Mouse (Mus musculus): Measurements from ENCODE around the gene Stk33.

Stk33 gene

DNA sequence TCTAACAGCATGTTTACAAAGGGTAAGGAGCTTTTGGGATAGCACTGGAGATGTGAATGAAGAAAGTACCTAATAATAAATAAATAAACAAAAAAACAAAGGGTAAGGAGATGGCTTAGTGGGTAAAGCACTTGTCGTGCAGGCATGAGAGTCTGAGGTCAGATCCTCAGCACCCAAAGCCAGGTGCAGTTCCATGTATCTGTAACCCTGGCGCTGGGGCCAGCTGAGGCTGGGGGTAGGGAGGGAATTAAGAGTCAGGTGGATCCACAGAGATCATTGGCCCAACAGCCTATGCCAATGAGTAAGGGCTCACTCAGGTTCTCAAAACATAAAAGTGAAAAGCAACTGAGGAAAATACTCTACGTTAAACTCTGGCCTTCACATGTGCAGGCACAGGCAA lies 91.6 kb downstream of the Stk33 start:
- DNase-seq, result no peak

DNA sequence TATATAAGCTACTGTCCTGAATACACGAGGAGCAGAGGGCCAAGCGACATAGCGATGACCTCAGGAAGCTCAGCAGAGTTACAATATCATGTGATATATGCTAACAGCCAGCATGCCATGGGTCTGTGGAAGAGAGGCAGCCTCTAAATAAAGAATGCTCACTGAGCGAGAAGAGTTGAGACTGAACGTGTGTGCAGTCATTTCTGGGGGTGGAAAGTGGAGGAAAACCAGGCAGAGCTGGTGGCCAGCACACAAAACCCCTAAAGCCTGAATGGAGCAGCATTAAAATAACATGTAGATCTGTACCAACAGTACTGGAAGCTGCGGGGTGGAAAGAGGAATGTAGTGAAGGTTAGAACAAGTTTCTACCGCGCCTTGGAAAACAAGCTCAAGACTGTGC lies 107.2 kb downstream of the Stk33 start:
- DNase-seq, result no peak

DNA sequence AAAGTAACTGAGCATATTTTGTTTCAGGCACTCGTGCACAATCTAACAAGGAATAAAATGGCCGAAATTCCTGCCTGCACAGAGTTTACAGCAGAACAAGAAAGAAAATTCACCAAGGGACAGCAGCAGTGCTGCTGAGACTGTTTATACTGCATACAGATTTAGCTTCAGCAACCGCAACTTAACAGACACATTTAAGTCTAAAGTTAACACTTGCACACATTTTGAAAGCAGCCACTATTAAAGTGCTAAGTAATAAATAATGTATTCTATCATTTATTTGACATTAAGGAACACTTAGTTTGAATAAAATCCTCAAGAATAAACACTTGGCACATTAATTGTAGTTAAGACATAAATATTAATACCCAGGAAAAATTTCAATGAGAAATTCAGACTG lies 110.1 kb downstream of the Stk33 start:
- DNase-seq, result no peak

DNA sequence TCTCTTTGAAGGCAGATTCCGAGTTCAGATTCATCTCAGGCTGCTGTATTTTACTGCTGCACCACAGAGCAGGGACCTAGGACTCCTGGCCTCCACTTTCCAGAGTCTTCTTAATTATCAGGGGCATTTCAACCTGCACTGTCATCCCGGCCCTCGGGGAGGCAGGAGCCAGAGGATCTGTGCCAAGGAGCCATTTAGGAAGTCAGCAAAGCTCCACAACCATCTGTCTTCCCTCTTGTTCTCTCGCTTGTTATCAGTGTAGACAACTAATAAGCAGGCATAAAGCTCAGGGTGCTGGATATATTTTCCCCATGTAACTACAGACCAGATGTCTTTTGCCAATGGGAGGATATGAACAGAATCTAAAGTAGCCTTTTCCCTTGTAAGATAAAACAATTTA lies 112.1 kb downstream of the Stk33 start:
- DNase-seq, result peak; percentile 83

DNA sequence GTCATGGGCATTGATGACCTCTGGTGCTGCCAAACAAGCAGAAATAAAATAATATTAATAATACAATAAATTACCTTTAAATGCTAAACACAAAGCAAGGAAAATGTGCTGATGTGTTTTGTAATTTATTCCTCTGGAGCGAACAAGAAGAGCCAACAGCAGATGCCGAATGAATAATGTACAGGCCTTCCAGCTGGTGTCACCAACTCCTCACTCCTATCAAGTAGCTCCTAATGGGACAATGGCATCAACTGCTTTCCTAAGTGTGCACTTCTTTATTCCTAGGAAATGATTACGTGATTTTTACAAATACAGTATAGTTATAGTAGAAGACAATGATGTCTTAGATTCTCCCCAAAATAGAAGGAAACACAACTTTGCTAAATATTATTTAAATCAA lies 113.2 kb downstream of the Stk33 start:
- no peak for DNase-seq

DNA sequence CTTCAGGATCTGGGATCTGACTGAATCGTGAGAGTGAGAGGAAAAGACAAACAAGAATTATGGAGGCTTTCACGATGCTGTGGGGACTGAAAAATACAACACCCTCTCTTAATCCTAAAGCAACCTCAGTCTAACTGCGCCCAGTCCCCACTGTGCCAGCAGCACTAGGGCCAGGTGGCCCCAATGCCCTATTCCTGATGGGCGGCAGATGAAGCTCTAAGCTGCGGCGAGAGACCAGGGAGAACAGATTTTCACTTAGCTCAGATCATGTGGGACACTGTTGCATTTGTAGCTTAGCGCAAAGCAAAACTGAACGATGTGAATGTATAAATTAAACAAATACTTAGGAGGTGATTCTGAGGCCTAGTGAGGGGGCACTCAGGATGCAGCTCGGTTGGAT lies 113.7 kb downstream of the Stk33 start:
- DNase-seq, result peak; percentile 44

DNA sequence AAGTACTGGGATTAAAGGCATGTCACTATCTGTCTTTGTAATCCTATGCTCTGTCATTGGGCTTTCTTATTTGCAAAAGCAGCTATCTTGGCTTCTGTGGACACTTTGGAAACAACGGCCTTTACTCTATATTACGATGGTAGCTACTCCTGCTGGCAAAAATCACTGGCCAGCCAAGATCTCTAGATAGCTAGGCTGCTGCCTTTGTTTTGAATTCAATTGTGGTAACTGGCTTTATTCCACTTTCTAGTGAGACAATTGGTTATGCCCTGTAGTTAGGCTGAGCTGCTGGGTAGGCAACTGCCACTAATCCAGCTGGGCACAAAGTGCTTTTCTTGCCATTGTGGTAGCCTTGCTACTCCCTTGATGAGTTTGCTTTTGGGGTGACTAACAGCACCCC lies 129.4 kb downstream of the Stk33 start:
- no peak for DNase-seq

DNA sequence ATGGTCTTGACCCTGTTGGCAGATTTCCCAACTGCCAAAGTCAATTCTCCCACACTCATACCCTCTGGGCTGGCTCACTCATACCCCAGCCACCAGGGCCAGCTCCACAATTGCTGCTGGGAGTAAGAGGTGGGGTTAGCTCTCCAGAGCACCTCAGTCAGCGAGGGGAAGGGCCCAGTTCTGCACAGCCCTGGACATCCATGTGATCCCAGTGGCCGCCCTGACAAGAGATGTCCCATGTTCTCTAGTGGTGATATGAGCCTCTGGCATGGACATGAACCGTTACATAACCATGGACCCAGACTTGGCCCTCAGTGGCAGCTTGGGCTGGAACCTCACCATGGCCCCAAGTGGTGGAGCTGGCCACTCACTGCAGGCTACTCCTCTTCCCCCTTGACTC lies 143.1 kb downstream of the Stk33 start:
- no peak for DNase-seq

DNA sequence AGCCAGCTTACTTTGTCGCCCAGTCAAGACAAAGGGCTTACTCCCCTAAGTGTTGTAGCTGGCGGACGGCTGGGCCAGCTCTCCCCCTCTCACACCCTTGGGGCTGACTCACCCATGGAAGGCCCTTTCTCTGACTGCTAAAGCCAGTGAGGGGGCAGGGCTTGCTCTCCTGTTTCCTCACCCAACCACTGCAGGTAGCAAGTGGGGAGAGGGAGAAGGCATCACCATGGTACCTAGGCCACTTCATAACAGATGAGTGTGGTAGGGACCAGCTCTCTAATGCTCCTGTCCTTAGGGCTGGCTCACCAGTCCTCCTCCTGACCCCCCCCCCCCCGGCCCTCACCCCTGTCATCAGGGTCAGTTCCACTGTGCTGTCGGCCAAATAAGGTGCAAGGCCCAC lies 143.5 kb downstream of the Stk33 start:
- DNase-seq, result no peak

DNA sequence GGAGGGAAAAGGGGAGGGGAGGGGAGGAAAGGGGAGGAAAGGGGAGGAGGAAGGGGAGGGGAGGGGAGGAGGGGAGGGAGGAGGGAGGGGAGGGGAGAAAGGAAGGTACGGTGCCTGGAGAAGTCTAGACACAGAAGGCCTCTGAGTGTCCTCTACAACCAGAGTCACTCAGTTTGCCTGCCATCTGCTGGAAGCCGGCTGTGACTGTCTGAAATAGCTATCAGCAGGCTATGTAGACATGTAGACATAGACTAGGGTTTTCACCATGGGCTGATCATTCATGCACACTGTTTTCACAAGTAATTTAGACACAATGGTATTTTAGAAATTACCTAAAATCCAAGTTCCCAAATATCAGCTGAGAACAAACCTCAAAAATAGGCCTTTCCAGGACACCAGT lies 148.4 kb downstream of the Stk33 start:
- DNase-seq, result no peak

DNA sequence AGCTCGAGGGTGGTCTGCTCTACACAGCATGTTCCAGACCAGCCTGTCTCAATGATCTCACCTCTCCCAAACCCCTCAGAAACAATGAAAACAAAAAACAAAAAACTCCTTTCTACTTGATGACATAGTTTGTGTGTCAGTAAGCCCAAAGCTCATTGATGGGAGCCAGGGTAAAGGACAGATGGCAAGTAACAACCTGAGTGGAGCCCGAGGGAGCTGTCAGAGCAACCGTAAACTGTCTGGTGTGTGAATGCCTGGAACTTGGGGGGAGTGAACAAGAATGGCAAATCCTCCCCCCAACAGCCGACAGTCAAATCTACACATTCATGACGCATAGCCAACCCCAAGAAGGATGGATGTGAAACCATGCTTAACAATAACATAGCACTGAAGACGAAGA lies 149.8 kb downstream of the Stk33 start:
- DNase-seq, result no peak

DNA sequence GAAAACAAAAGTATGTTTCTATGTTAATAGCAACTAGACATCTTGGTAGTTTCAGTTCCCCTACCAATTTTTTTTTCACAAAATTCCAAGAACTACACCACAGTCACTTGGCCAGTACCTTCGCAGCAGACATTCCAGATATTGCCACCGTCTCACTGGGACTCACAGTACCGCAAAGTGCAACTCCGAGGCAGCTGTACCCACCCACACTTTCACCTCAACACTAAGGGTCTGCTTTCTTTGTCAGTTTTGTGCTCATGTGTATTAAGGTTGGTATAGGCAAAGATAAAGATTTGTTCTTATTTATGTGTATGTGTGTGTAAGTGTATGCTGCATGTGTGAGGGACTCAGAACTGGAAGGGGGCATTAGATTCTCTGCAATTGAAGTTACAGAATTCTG lies 156.8 kb downstream of the Stk33 start:
- no peak for DNase-seq

DNA sequence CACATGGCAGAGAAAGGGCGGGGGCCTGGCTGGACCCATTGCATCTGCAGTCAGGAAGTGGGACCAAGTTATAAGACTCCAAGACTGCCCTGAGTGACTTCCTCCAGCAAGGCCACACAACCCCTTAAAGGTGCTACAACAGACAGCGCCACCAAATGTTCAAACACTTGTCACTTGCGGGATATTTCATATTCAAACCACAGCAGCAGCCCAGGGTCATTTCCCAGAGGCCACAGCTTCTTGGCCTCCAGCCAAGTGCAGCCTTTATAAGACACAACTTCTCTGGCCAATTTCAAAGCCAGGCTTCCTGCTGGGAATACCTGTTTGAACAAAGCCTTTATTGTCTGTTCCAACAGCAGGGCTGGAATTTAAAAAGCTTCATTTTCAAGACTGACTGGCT lies 162.3 kb downstream of the Stk33 start:
- no peak for DNase-seq

DNA sequence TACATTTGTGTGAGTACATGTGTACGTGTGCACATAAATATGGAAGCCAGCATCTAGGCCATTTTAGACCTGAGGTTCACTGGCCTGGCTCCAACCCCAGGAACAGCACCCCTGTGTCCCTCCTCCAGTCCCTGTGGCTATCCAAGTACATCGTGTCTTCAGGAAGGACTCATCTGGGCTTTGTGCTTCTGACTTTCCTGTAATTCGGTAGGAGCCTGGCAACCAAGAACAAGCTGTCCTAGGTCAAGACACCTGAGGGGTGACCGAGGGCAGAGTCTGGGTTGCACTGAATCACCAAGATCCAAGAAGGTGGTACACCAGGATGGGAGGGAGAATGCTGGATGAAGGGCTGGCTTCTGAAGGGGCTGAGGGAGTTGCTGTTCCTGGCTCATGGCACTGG lies 163.0 kb downstream of the Stk33 start:
- no peak for DNase-seq

DNA sequence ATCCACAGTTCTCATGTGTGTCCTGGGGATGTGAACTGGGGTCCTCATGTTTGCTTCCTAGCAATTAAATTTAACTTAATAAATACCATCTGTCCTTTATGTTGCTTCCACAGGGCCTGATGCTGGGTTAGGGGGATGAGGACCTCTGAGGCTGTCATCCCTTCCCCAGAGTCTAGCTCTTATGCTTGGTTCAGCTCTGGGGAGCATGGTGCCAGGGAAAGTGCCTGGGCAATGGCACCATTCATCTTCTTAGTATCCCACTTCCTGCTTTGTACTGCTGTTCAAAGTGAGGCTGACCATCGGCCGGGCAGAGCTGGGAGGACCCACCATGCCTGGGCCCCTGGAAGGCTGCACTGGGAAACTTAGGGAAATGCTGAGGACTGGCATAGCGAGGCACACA lies 163.7 kb downstream of the Stk33 start:
- no peak for DNase-seq

DNA sequence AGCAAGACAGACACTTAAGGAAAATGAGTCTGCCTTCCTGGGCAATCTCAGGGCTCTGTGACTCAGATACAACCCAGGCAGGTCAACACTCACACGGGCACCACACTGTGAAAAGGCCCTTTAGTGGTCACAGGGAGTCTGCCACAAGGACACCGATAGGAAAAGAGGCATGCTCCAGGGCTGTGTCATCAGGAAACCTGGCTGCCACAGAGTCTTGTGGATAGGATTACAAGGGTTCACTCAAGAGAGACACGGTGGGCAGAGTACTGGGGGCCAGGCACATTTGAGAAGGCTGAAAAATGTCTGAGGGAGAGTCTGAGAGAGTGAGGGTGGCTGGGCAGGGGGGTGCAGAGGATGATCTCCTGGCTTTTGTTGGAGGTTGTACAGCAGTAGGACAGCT lies 164.6 kb downstream of the Stk33 start:
- DNase-seq, result no peak

DNA sequence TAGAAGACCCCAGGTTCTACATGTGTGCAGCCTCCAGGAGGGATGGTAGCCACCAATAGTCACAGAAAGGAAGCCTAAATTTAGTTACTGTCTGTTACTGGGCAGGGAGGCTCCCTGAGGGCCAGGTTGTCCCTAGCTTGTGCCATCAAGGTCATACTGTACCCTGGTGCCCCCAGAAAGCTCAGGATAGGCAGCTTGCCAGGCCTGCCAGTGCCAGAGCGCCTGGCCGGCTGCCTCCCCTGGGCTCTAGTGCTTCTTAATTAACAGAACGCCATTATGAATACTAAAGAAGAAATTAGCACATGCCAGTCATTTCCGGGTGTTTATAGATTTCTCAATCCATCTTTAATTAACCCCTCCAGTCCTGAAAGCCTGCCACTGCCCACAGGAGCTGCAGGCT lies 169.8 kb downstream of the Stk33 start:
- peak; percentile 15 for DNase-seq

DNA sequence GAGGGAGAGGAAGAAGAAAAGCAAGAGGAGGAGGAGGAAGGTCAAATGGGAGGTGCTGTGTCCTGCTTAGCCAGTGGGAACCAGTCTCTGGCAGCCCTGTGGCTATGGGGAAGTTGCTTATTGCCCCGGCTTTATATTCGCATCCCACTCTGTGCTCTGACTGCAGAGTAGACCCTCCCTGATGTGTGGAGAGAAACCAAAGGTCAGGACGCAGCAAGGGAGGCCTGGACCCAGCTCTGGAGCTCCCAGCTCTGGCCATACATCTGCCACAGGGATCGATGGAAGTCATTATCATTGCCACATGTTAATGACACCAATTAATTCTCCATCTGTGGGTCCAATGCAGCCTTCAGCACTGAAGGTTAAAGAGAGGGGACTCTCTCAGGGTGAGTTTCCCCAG lies 171.5 kb downstream of the Stk33 start:
- DNase-seq, result no peak

DNA sequence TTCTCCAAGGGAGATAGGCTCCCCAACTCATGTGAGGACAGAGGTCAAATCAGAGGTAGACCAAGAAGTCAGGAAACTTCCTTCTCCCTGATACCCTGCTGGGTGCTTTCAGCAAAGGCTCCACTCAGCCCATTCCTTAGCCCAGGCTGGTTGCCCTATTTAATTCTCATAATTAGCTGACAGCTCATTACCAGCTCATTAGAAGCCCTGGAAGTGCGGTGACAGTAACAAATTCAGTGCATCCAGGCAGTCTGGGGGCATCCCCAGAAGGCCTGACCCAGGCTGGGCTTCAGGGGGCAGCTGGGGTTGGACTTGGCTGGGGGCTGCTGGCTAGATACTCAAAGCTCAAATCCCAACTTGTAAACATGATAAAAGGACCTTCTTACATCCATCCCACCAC lies 172.7 kb downstream of the Stk33 start:
- no peak for DNase-seq

DNA sequence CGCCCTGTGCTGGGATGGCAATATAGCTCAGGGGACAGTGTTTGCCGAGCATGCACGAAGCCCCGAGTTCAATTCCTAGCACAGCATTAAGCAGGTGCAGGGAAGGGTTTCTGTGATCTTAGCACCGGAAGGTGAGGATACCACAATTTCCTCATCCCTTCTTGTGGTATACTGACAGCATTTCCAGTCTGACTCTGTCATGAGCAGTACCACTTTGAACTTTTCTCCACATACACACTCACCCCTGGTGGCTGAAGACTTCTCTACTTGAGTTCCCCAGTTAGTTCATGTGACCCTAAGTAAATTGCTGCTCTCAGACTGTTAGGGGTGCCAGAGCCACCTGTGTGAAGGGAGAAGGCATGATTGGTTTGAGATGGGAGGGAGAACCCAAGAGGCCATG lies 173.3 kb downstream of the Stk33 start:
- no peak for DNase-seq

DNA sequence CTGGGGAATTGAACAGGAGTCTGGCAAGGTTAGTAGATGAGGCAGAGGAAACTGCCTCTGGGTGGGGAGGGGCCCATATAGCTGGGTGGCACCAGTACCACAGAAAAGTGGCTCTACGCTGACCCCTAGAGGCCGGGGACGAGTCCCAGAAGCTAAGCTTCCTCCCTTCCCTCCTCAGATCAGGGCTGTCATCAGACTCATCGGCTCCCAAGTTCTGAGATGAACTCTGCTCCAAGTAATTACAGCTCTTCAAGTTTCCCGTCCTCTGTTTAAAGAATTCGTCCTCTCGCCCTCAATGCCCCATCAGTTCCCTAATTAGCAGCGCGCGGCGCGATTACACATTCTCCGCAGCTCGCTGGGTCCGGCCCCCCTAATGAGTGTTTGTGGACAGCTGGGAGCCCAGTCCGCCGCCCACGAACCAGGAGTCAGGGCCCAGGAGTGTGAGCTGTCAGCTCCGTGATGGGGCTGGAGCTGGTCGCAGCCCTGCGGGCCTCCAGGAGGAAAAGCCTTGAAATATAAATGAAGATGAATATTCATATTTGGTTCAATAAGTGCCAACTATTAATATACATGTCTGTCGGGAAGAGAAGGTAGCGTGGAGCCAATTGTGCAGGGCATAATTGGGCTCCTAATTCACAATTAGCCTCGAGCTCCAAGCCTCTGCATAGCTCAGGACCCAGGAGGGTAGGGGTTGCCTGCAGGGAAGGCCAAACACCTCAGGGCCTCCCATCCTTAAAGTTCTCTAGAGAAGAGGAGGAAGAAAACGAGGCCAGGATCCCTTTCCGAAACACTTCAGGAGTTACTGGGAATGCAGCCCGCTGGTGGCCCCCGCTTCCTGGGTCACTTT lies 183.2 kb downstream of the Stk33 start:
- DNase-seq, result peak; percentile 37

DNA sequence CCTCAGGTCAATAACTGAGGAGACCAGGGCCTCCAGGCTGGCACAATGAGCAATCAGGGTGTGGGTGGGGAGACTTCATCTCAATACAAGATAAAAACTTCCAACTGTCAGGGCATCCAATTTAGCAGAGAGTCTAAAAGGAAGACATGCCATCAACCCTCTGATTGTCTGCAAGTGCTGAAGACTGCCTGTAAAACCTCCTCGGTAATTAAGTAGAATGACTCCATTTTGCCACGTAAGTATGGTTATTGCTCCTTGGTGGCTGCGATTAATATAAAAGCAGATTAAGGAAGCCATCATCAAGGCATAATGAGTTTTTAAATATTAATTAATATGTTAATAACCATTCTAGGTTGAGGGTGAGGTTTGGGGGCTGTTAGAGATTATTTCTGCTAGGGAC lies 187.5 kb downstream of the Stk33 start:
- no peak for DNase-seq

DNA sequence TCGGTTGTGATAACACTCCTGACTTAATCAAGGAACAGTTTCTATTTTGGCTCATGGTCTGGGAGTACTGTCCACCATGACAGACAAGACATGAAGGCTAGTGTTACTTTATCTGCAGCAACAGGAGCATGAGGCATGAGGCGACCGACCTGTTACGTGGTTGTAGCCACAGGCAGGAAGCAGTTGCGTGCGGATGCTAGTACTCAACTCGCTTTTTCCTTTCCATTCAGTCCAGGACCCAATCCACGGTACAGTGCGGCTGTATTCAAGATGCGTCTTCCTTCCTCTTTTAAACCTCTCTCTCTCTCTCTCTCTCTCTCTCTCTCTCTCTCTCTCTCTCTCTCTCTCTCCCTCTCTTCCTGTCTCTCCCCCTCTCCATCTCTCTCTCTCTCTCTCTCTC lies 194.1 kb downstream of the Stk33 start:
- no peak for DNase-seq

DNA sequence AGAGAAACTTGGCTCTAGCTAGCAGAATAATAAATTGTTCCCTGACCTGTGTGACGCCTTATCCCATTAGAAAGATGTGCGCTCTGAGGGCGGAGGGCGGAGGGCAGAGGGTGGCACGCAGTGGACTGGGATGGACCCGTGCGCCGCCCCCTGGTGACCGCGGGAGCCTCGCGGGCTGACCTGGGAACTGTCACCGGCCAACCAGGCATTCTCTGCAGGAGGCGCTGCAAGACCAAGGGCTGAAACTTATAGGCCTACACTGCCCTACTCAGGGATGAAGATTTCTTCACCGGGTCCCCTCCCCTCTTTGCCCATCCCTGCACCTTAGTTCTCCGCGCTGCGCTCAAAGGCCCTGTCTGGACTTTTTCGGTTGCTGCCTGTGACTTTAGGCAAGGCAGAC lies 197.6 kb downstream of the Stk33 start:
- DNase-seq, result no peak

DNA sequence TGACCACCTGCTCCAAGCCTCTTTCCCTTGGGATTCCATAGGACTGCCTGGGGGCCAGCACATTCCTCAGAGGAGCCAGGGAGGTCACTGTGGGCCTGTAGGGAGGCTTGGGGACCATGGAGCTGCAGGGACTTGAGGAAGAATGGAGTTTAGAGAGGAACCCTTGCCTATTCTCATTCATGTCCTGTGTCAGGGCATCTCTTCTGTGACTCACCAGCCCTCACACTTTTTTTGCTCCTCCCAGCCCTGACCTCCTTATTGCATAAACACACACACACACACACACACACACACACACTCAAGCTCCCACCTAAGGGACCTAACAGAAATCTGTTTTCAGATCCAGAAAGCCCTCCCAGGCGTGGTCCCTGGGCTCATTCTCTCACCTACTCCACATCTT lies 199.5 kb downstream of the Stk33 start:
- no peak for DNase-seq

DNA sequence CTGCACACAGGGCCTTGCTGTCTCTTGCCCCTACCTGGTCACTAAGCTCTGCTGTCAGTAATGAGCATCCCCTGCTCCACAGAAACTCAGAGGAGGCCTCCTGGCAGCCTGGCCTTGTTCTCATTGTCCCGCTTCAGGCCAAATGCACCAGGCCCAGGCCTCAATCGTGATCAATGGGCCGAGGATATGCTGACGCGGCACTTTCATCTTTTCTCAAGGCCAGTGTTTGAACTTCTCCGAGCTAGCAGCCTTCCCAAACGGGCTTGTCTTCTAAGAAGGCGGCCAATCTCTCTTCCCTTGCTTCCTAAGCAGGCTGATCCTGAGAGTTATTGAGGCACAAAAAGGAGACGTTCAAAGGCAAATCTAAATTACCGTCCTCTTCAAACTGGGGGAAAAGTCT lies 200.2 kb downstream of the Stk33 start:
- no peak for DNase-seq

Measured in cerebellum, adult 9-11 months (tissue).